Mouse (Mus musculus) erythroblast, embryonic 14.5 days (primary cell): ENCODE results near the gene Tcte2.

Experiments
- GATA1 ChIP-seq: IDR thresholded peaks from 2 replicates; pipeline ENCODE4 v1.6.1; 2012; ENCODE audit warnings: low read length, inconsistent platforms, mixed read lengths
- TAL1 ChIP-seq: IDR thresholded peaks from 3 replicates; pipeline ENCODE4 v1.6.1; 2012; ENCODE audit warnings: low read length, inconsistent platforms, mixed read lengths

DNA sequence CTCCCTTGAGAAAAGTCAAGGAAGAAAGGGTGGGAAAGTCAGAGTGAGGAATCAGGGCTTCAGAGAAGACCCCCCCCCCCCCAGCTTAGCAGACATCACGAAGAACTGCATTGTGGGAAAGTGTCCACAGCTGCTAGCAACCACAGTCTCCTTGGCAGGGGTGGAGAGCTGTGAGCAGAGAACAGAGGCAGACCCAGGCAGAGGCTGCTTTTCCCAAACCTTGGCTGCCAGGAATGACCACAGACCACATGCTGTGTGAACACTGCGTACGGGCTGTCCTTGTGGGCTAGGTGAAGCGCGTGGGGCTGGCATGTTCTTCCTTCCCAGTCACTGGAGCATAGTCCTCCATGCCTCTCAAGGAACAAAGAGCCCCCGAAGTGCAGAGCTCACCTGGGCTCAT lies 81.9 kb downstream of the Tcte2 start:
- no peak for TF ChIP-seq GATA1
- no peak for TF ChIP-seq TAL1
